Mouse (Mus musculus): ENCODE data around the gene Rac1. TPM values are rescaled to one million over a fixed set of nuclear protein-coding genes. Genes with fewer than 3 reads are reported as not detected.

Rac1 gene
- polyA plus RNA-seq, 1 experiment from 2014 or later: 401 TPM

- Histone ChIP-seq H3K27ac (ENCODE audit: poor library complexity, severe bottlenecking) (peak overlapping the region; percentile 99), H3K9me3 (replicated peaks) (no peaks in the 10 kb centered on the region), H3K9ac (peak overlapping the region; percentile 99), H3K36me3 (peaks cover 7% of the 10 kb centered on the region; the same call in 1 of the 2 replicates), H3K4me3 (peak overlapping the region; percentile 94), H3K27me3 (replicated peaks) (no peaks in the 10 kb centered on the region), H3K4me2 (peak overlapping the region; percentile 77), H3K4me1 (replicated peaks) (peaks cover 38% of the 10 kb centered on the region)
- WGBS: 5% methylated on average over 28 of the region's 28 CpGs
- no peak for ATAC-seq (ENCODE audit: insufficient number of reproducible peaks, low FRiP score)
These were observed 1.0 kb downstream of the Rac1 start for GRCm38 (mm10) chr5:143526698-143527331.

GRCm38 (mm10) chr5:143525454-143526225, 2.2 kb downstream of the Rac1 start:
- Histone ChIP-seq H3K36me3 (peaks cover 7% of the 10 kb centered on the region; the same call in 1 of the 2 replicates), H3K4me1 (replicated peaks) (peaks cover 44% of the 10 kb centered on the region), H3K27ac (ENCODE audit: poor library complexity, severe bottlenecking) (no peak overlapping the region)

GRCm38 (mm10) chr5:143522882-143523281, 5.0 kb downstream of the Rac1 start:
- H3K4me2 ChIP-seq: no peak overlapping the region
- ATAC-seq (ENCODE audit: insufficient number of reproducible peaks, low FRiP score): no peak
- H3K36me3 ChIP-seq: peaks cover 7% of the 10 kb centered on the region; the same call in 1 of the 2 replicates
- H3K4me1 ChIP-seq (replicated peaks): peaks cover 67% of the 10 kb centered on the region
- H3K27ac ChIP-seq (ENCODE audit: poor library complexity, severe bottlenecking): no peak overlapping the region
- H3K9ac ChIP-seq: no peak overlapping the region
- WGBS: 89% methylated on average over 3 of the region's 3 CpGs
- no peaks in the 10 kb centered on the region for H3K27me3 ChIP-seq (replicated peaks)
- no peaks in the 10 kb centered on the region for H3K9me3 ChIP-seq (replicated peaks)
- no peak overlapping the region for H3K4me3 ChIP-seq

More at GRCm38 (mm10) chr5:143525454-143526225, 2.2 kb downstream of the Rac1 start:
- peak overlapping the region; percentile 99 for H3K9ac ChIP-seq
- no peak for ATAC-seq (ENCODE audit: insufficient number of reproducible peaks, low FRiP score)
- WGBS: 53% methylated on average over 7 of the region's 7 CpGs
- peak overlapping the region; percentile 94 for H3K4me3 ChIP-seq
- H3K4me2 ChIP-seq: peak overlapping the region; percentile 77
- no peaks in the 10 kb centered on the region for H3K9me3 ChIP-seq (replicated peaks)
- no peaks in the 10 kb centered on the region for H3K27me3 ChIP-seq (replicated peaks)

GRCm38 (mm10) chr5:143520415-143520814, 7.4 kb downstream of the Rac1 start:
- Histone ChIP-seq H3K4me3 (no peak overlapping the region), H3K27me3 (replicated peaks) (no peaks in the 10 kb centered on the region), H3K36me3 (peaks cover 25% of the 10 kb centered on the region), H3K9me3 (replicated peaks) (no peaks in the 10 kb centered on the region), H3K27ac (ENCODE audit: poor library complexity, severe bottlenecking) (peak overlapping the region; percentile 69), H3K9ac (peak overlapping the region; percentile 40), H3K4me1 (replicated peaks) (peaks cover 71% of the 10 kb centered on the region), H3K4me2 (peak overlapping the region; percentile 49)
- ATAC-seq (ENCODE audit: insufficient number of reproducible peaks, low FRiP score): no peak
- WGBS: 47% methylated on average over 2 of the region's 2 CpGs

- peaks cover 40% of the 10 kb centered on the region for H3K36me3 ChIP-seq
- peak overlapping the region; percentile 6; the same call in 1 of the 2 replicates for H3K4me2 ChIP-seq
- 55% methylated on average over 6 of the region's 6 CpGs for WGBS
- peaks cover 70% of the 10 kb centered on the region for H3K4me1 ChIP-seq (replicated peaks)
- peak overlapping the region; percentile 52 for H3K27ac ChIP-seq (ENCODE audit: poor library complexity, severe bottlenecking)
- H3K4me3 ChIP-seq: no peak overlapping the region
- H3K27me3 ChIP-seq (replicated peaks): no peaks in the 10 kb centered on the region
- peak overlapping the region; percentile 22 for H3K9ac ChIP-seq
- peak; percentile 20; the same call in 1 of the 2 replicates for ATAC-seq (ENCODE audit: insufficient number of reproducible peaks, low FRiP score)
- no peaks in the 10 kb centered on the region for H3K9me3 ChIP-seq (replicated peaks)
These were observed 9.7 kb downstream of the Rac1 start for GRCm38 (mm10) chr5:143518045-143518591.

- H3K4me3 ChIP-seq: no peak overlapping the region
- H3K4me1 ChIP-seq (replicated peaks): peaks cover 71% of the 10 kb centered on the region
- WGBS: 62% methylated on average over 6 of the region's 6 CpGs
These were observed 10.4 kb downstream of the Rac1 start for GRCm38 (mm10) chr5:143517436-143517835.

GRCm38 (mm10) chr5:143517005-143517404, 10.8 kb downstream of the Rac1 start:
- Histone ChIP-seq H3K4me1 (replicated peaks) (peaks cover 75% of the 10 kb centered on the region), H3K9me3 (replicated peaks) (no peaks in the 10 kb centered on the region), H3K4me2 (no peak overlapping the region), H3K4me3 (no peak overlapping the region), H3K9ac (no peak overlapping the region), H3K27me3 (replicated peaks) (no peaks in the 10 kb centered on the region), H3K27ac (ENCODE audit: poor library complexity, severe bottlenecking) (no peak overlapping the region), H3K36me3 (peaks cover 47% of the 10 kb centered on the region)
- 88% methylated on average over 11 of the region's 11 CpGs for WGBS
- no peak for ATAC-seq (ENCODE audit: insufficient number of reproducible peaks, low FRiP score)

More at GRCm38 (mm10) chr5:143517436-143517835, 10.4 kb downstream of the Rac1 start:
- no peak for ATAC-seq (ENCODE audit: insufficient number of reproducible peaks, low FRiP score)
- no peak overlapping the region for H3K27ac ChIP-seq (ENCODE audit: poor library complexity, severe bottlenecking)
- no peak overlapping the region for H3K4me2 ChIP-seq
- peaks cover 42% of the 10 kb centered on the region for H3K36me3 ChIP-seq
- H3K27me3 ChIP-seq (replicated peaks): no peaks in the 10 kb centered on the region
- no peak overlapping the region for H3K9ac ChIP-seq
- no peaks in the 10 kb centered on the region for H3K9me3 ChIP-seq (replicated peaks)

- H3K9ac ChIP-seq: no peak overlapping the region
- ATAC-seq (ENCODE audit: insufficient number of reproducible peaks, low FRiP score): no peak
- peaks cover 58% of the 10 kb centered on the region for H3K36me3 ChIP-seq
- no peaks in the 10 kb centered on the region for H3K27me3 ChIP-seq (replicated peaks)
- H3K4me2 ChIP-seq: no peak overlapping the region
- no peak overlapping the region for H3K27ac ChIP-seq (ENCODE audit: poor library complexity, severe bottlenecking)
- no peaks in the 10 kb centered on the region for H3K9me3 ChIP-seq (replicated peaks)
- H3K4me3 ChIP-seq: no peak overlapping the region
- 88% methylated on average over 5 of the region's 5 CpGs for WGBS
- peaks cover 81% of the 10 kb centered on the region for H3K4me1 ChIP-seq (replicated peaks)
These were observed 13.0 kb downstream of the Rac1 start for GRCm38 (mm10) chr5:143514878-143515277.

GRCm38 (mm10) chr5:143512305-143512704, 15.5 kb downstream of the Rac1 start:
- 75% methylated on average over 4 of the region's 4 CpGs for WGBS
- Histone ChIP-seq H3K36me3 (peaks cover 68% of the 10 kb centered on the region), H3K27ac (ENCODE audit: poor library complexity, severe bottlenecking) (no peak overlapping the region), H3K4me1 (replicated peaks) (peaks cover 84% of the 10 kb centered on the region), H3K4me2 (no peak overlapping the region), H3K4me3 (no peak overlapping the region), H3K27me3 (replicated peaks) (no peaks in the 10 kb centered on the region), H3K9ac (no peak overlapping the region), H3K9me3 (replicated peaks) (no peaks in the 10 kb centered on the region)
- no peak for ATAC-seq (ENCODE audit: insufficient number of reproducible peaks, low FRiP score)

GRCm38 (mm10) chr5:143511577-143511976, 16.3 kb downstream of the Rac1 start:
- no peaks in the 10 kb centered on the region for H3K9me3 ChIP-seq (replicated peaks)
- no peak for ATAC-seq (ENCODE audit: insufficient number of reproducible peaks, low FRiP score)
- WGBS: 67% methylated on average over 4 of the region's 4 CpGs
- peaks cover 82% of the 10 kb centered on the region for H3K4me1 ChIP-seq (replicated peaks)
- no peak overlapping the region for H3K9ac ChIP-seq
- H3K27me3 ChIP-seq (replicated peaks): no peaks in the 10 kb centered on the region
- no peak overlapping the region for H3K27ac ChIP-seq (ENCODE audit: poor library complexity, severe bottlenecking)
- H3K4me3 ChIP-seq: no peak overlapping the region
- H3K36me3 ChIP-seq: peaks cover 68% of the 10 kb centered on the region
- H3K4me2 ChIP-seq: no peak overlapping the region

GRCm38 (mm10) chr5:143509737-143510136, 18.1 kb downstream of the Rac1 start:
- peaks cover 76% of the 10 kb centered on the region for H3K4me1 ChIP-seq (replicated peaks)
- WGBS: 10% methylated on average over 11 of the region's 11 CpGs
- ATAC-seq (ENCODE audit: insufficient number of reproducible peaks, low FRiP score): peak; percentile 76

More at GRCm38 (mm10) chr5:143509737-143510136, 18.1 kb downstream of the Rac1 start:
- peak overlapping the region; percentile 10; the same call in 1 of the 2 replicates for H3K4me3 ChIP-seq
- no peaks in the 10 kb centered on the region for H3K27me3 ChIP-seq (replicated peaks)
- H3K27ac ChIP-seq (ENCODE audit: poor library complexity, severe bottlenecking): peak overlapping the region; percentile 80
- peaks cover 67% of the 10 kb centered on the region for H3K36me3 ChIP-seq
- H3K9ac ChIP-seq: 0 out of 2 replicates have a peak overlapping the region, but pooled peaks have one; percentile 23
- H3K4me2 ChIP-seq: peak overlapping the region; percentile 49
- no peaks in the 10 kb centered on the region for H3K9me3 ChIP-seq (replicated peaks)
